Mouse (Mus musculus) forebrain, embryonic 12.5 days (tissue): ENCODE measurements around the gene Ell2. TPM values are rescaled to one million over a fixed set of nuclear protein-coding genes. Genes with fewer than 3 reads are reported as not detected.

Experiments used
- ATAC-seq: fragments of 200-750 bp; cut with Nextera tagmentation; 2 replicates; pipeline ENCODE4 v1.8.0; 2017; ENCODE audit warnings: moderate TSS enrichment; ENCODE audit not compliant: low FRiP score
- H3K27ac ChIP-seq: fragments of 300-500 bp; sonication (generic); 2 replicates; pipeline ENCODE4 v1.5.1; 2016; ENCODE audit warnings: mild to moderate bottlenecking
- H3K27me3 ChIP-seq: fragments of 300-500 bp; sonication (generic); 2 replicates; pipeline ENCODE4 v1.6.1; 2016; ENCODE audit warnings: mild to moderate bottlenecking
- H3K36me3 ChIP-seq: fragments of 300-500 bp; sonication (generic); replicated peaks from 2 replicates; pipeline ENCODE4 v1.6.1; 2016; ENCODE audit warnings: mild to moderate bottlenecking
- H3K4me1 ChIP-seq: fragments of 300-500 bp; sonication (generic); 2 replicates; pipeline ENCODE4 v1.6.1; 2016
- H3K4me2 ChIP-seq: fragments of 300-500 bp; sonication (generic); 2 replicates; pipeline ENCODE4 v1.6.1; 2016; ENCODE audit warnings: mild to moderate bottlenecking, moderate library complexity
- H3K4me3 ChIP-seq: fragments of 300-500 bp; sonication (generic); replicated peaks from 2 replicates; pipeline ENCODE4 v1.5.1; 2016; ENCODE audit warnings: mild to moderate bottlenecking
- H3K9ac ChIP-seq: fragments of 300-500 bp; sonication (generic); 2 replicates; pipeline ENCODE4 v1.6.1; 2016; ENCODE audit warnings: mild to moderate bottlenecking
- H3K9me3 ChIP-seq: fragments of 300-500 bp; sonication (generic); 2 replicates; pipeline ENCODE4 v1.6.1; 2016
- WGBS: fragments of 180-500 bp; shearing (Covaris S2); methylation state at CpG from one replicate; pipeline ENCODE4 v1.1.7; 2016; 5-methylcytosine and 5-hydroxymethylcytosine counted together
- polyA plus RNA-seq: library from polyadenylated mRNA; unstranded; fragments of >200 nt; fragmentation: Nextera tagmentation; extraction: Ambion mirVana; gene quantifications from 2 replicates; pipeline ENCODE4 v1.2.1, GENCODE M21; 2016

Ell2 gene
- polyA plus RNA-seq, 1 experiment from 2014 or later: 3.2 TPM

DNA sequence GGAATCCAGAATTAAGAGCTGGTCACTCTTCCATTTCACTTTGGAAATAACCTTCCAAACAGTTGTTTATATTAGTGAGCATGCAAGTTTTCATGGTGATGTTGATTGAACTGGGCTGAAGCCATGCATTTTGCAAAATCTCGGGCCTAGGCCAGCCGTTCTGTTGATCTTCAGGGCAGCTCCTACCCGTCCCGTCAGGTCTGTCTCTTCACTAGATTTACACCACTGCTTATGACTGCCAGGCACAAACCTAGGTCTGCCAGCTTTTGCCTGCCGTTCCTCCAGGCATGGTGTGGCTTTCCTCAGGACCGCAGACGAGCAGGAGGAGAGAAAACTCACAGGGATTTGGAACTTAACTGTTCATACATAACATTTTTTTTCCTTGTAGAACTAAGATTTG, 31.4 kb downstream of the Ell2 start:
- WGBS: 91% methylated on average over 7 of the region's 7 CpGs

DNA sequence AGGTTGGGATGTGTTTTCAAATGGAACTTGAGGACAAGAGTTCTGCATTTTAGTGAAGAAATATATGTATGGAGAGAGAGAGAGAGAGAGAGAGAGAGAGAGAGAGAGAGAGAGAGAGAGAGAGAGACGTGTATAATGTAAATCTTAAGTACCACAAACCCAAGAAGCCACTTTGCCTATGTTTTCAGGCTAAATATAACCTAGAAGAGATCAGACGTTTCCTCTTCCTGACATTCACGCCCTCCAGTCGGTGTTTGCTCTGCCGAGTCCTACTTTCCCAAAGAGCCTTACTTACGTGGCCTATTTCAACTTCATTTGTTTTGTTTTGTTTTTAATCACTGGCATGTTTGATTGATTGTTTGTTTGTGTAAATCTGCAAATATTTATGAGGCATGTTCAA, 32.0 kb downstream of the Ell2 start:
- H3K27me3 ChIP-seq: no peaks in the 10 kb centered on the region
- H3K9ac ChIP-seq: no peak overlapping the region
- no peak for ATAC-seq
- H3K27ac ChIP-seq: no peak overlapping the region
- WGBS: 82% methylated on average over 6 of the region's 6 CpGs
- no peaks in the 10 kb centered on the region for H3K36me3 ChIP-seq
- H3K4me3 ChIP-seq: no peak overlapping the region
- no peak overlapping the region for H3K4me2 ChIP-seq
- no peaks in the 10 kb centered on the region for H3K4me1 ChIP-seq
- H3K9me3 ChIP-seq: no peaks in the 10 kb centered on the region

More for the DNA sequence above, 31.4 kb downstream of the Ell2 start:
- Histone ChIP-seq H3K4me2 (no peak overlapping the region), H3K9ac (no peak overlapping the region), H3K4me3 (no peak overlapping the region), H3K9me3 (no peaks in the 10 kb centered on the region), H3K4me1 (no peaks in the 10 kb centered on the region), H3K36me3 (no peaks in the 10 kb centered on the region), H3K27ac (no peak overlapping the region), H3K27me3 (no peaks in the 10 kb centered on the region)
- ATAC-seq: no peak

DNA sequence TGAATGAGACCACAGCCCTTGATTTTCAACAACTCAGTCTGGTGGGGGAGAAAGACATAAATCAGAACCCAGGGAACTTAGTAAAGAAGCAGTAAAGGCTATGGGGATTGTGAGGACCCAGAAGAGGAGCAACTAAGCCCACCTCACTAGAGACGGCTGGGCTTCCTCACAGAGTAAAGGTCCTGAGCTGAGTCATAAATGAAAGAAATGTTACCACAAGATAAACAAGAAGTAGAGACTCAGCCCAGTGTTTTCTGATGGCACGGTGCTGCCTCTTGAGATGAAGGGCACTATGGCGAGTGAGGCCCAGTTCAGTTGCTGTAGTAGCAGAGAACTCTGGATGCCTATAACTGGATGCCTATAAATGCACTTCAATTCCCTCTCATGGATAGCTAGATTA, 32.4 kb downstream of the Ell2 start:
- no peaks in the 10 kb centered on the region for H3K4me1 ChIP-seq
- 97% methylated on average over 3 of the region's 3 CpGs for WGBS
- no peak for ATAC-seq
- H3K9me3 ChIP-seq: no peaks in the 10 kb centered on the region
- no peak overlapping the region for H3K27ac ChIP-seq
- no peak overlapping the region for H3K9ac ChIP-seq
- H3K4me3 ChIP-seq: no peak overlapping the region
- no peak overlapping the region for H3K4me2 ChIP-seq
- no peaks in the 10 kb centered on the region for H3K36me3 ChIP-seq
- H3K27me3 ChIP-seq: no peaks in the 10 kb centered on the region

DNA sequence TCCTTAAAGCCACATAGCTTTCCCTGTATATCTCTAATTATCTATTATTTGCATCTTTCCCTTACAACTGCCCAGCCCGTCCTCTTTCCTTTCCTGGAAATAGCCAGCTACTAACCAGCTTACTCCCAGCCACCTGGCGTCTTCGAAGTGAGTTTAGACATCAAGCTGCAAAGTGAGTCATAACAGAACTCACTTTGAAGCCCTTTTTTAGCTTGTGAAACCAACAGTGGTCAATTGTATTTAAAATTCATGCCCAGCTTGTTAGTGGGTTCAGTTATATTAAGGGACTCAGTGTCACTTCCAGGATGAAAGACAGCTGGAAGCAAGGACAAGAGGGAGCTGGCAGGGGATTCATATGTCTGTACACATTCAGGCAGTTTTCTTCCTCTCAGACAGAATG, 33.5 kb downstream of the Ell2 start:
- no peaks in the 10 kb centered on the region for H3K4me1 ChIP-seq
- H3K4me3 ChIP-seq: no peak overlapping the region
- 78% methylated on average over 3 of the region's 3 CpGs for WGBS
- no peaks in the 10 kb centered on the region for H3K27me3 ChIP-seq
- H3K4me2 ChIP-seq: no peak overlapping the region
- H3K9ac ChIP-seq: no peak overlapping the region
- H3K36me3 ChIP-seq: no peaks in the 10 kb centered on the region
- no peak overlapping the region for H3K27ac ChIP-seq
- ATAC-seq: no peak
- H3K9me3 ChIP-seq: no peaks in the 10 kb centered on the region

DNA sequence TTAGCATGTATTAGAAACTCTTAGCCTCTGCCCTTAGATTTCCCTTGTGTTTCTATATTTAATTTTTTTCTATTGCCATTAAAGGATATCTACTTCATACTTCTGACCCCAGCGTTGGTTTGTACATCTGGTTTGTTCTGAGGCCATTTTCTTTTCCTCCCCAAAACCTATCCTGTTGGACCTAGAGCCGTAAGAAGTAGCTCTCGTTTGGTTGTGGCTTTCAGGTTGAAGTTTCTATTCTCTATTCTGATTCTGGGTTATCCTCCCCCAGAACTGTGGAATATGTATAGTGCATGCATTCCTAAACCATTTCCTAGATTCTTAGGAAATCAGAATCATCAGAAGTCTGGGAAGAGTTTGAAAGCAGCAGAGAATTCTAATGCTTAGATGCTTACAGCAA, 34.6 kb downstream of the Ell2 start:
- Histone ChIP-seq H3K4me2 (no peak overlapping the region), H3K27me3 (no peaks in the 10 kb centered on the region), H3K9ac (no peak overlapping the region), H3K4me1 (no peaks in the 10 kb centered on the region), H3K4me3 (no peak overlapping the region), H3K27ac (no peak overlapping the region), H3K9me3 (no peaks in the 10 kb centered on the region), H3K36me3 (no peaks in the 10 kb centered on the region)
- ATAC-seq: no peak
- 90% methylated on average over 3 of the region's 3 CpGs for WGBS

DNA sequence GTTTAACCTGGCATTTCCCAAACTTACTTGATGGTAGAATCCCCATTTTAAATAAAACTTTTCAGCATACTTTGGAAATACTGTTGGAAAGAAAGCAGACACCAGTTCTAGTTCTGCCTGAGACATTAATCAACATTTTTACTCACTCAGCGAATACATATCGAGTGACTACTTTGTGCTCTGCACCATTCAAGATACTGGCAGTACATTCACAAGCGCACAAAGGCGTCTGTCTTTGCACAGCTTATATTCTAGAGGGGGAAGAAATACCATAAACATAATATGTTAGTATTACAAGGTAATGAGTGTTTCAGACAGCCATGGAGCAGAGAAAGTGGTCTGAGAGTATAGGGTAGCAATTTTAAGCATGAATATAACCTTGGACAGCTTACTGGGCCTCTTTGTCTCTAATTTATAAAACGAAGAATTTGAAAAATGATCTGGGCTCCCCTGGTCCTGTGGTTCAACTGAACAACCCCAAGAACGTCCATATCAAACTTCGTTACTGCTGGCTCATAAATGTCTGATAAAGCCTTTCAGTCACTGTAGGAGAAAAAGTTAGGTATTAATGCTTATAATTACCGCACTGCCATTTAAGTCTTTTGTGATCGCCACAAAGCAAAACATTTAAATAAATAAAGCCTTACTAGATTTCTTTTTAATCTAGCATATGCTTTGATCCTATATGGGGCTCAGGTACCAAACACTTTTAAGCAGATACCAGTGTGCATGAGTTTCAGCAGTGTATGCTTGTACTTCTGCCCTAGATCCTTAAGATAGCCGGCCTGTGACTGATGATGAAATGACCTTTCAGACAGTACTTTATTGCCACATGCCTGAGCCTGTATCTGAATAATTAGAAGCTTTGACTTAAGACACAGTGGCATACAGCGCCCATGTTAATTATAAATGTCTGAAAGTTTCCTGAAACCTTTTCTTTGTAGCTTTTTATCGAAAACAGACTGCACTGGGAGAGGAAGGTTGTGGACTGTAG, 35.5 kb downstream of the Ell2 start:
- H3K4me1 ChIP-seq: no peaks in the 10 kb centered on the region
- no peaks in the 10 kb centered on the region for H3K36me3 ChIP-seq
- H3K27me3 ChIP-seq: no peaks in the 10 kb centered on the region
- no peak for ATAC-seq
- no peak overlapping the region for H3K4me3 ChIP-seq
- 79% methylated on average over 12 of the region's 12 CpGs for WGBS
- H3K9ac ChIP-seq: no peak overlapping the region
- no peak overlapping the region for H3K27ac ChIP-seq
- H3K4me2 ChIP-seq: no peak overlapping the region
- no peaks in the 10 kb centered on the region for H3K9me3 ChIP-seq

DNA sequence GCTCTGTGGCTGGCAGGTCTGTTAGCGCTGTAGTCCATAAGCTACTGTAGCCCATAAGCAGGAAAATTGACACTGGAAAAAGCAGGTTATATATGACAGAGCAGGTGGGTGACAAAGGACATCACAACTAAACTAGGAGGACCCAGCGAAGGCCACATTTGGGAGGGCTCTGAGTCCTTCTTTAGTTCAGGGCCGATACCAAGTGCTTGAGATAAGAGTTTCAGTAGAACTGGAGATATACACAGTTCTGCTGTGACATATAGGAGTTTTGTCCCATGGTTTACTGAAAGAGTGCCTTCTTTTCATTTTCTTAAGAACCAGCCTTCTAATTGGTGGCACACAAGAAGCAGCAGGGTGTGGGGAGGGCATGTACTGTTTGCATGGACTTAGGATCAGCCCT, 36.4 kb downstream of the Ell2 start:
- Histone ChIP-seq H3K27ac (no peak overlapping the region), H3K9ac (no peak overlapping the region), H3K4me1 (no peaks in the 10 kb centered on the region), H3K36me3 (no peaks in the 10 kb centered on the region), H3K9me3 (no peaks in the 10 kb centered on the region), H3K4me3 (no peak overlapping the region), H3K27me3 (no peaks in the 10 kb centered on the region), H3K4me2 (no peak overlapping the region)
- ATAC-seq: no peak
- 91% methylated on average over 3 of the region's 3 CpGs for WGBS

DNA sequence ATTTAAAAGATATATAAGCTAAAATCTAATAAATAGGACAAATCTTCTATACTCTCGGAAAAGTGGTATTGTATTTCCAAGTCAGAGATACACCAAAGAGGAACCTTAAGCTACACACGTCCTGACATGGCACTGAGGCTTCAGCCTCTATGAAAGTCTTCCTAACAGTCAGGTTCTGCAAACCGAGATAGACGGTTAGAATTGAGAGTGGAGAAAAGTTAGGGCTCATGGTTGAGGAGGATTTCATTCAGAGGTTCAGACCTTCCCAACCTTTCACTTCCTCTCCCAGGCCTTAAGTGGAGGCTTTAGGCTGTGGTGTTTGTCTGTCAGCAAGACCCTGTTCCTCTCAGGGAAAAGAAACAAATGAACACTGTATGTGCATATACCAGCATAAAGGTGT, 37.5 kb downstream of the Ell2 start:
- Histone ChIP-seq H3K4me3 (no peak overlapping the region), H3K27ac (no peak overlapping the region), H3K9ac (no peak overlapping the region), H3K4me1 (no peaks in the 10 kb centered on the region), H3K36me3 (no peaks in the 10 kb centered on the region), H3K4me2 (no peak overlapping the region), H3K27me3 (no peaks in the 10 kb centered on the region), H3K9me3 (no peaks in the 10 kb centered on the region)
- ATAC-seq: no peak
- 91% methylated on average over 4 of the region's 4 CpGs for WGBS

DNA sequence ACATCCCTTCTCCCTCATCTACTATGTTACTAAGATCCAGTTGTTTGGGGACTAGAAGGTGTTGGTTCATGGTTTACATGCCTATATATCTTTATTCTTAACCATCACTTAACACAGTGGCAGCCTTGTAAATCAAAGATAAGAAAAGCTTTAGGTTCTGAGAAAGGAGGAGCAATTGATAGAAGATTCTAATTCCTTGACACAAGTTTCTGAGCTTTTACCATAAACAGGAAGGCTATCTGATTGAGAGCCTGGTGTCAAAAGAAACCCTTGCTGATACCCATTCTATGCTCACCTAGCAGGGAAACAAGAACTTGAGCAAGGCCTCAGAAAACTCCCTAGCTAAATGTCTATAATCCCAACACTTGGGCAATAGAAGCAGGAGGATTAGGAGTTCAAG, 38.8 kb downstream of the Ell2 start:
- no peak for ATAC-seq
- H3K36me3 ChIP-seq: no peaks in the 10 kb centered on the region
- no peak overlapping the region for H3K27ac ChIP-seq

DNA sequence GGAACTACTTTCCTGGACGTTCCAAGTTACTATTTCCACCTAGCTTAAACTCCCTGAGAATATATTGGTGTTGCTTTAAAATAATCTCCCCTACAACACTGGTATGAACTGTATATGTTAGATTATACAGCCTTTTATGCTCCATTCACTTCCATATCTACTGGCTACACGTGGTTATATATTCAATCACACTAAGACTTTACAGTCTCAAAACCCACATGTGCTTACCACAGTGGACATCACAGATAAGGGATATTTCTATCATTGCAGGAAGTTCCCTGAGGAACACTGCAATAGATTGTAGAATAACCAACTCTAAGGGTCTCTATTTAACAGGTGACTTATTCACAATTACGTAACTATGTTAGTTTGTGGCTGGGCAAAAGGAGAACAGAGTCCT, 40.7 kb downstream of the Ell2 start:
- Histone ChIP-seq H3K4me3 (no peak overlapping the region), H3K9me3 (no peaks in the 10 kb centered on the region), H3K27me3 (no peaks in the 10 kb centered on the region), H3K9ac (no peak overlapping the region), H3K4me1 (no peaks in the 10 kb centered on the region), H3K4me2 (no peak overlapping the region), H3K27ac (no peak overlapping the region), H3K36me3 (no peaks in the 10 kb centered on the region)
- 92% methylated on average over 3 of the region's 3 CpGs for WGBS
- ATAC-seq: no peak

More for the DNA sequence above, 38.8 kb downstream of the Ell2 start:
- Histone ChIP-seq H3K9ac (no peak overlapping the region), H3K27me3 (no peaks in the 10 kb centered on the region), H3K4me2 (no peak overlapping the region), H3K4me1 (no peaks in the 10 kb centered on the region), H3K9me3 (no peaks in the 10 kb centered on the region), H3K4me3 (no peak overlapping the region)

DNA sequence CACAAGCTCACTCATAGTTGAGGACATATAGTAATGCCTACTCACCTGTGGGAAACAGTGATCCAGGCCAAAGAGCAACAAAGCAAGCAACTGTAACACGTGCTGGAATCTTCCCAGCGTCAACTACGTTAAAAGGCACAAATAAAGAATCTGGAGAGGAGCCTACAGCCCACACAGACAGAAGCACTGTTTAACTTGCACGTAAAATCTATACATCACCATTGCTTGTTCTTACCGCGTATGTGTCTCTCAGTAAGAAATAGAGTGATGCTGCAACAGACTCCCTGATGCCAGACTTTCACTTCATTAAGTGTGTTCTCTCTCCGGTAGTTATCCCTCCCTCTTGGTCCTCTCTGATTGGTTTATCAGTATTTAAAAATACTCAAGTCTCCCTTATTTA, 42.1 kb downstream of the Ell2 start:
- H3K4me1 ChIP-seq: no peaks in the 10 kb centered on the region
- H3K9me3 ChIP-seq: no peaks in the 10 kb centered on the region
- H3K4me3 ChIP-seq: no peak overlapping the region
- H3K9ac ChIP-seq: no peak overlapping the region
- no peak overlapping the region for H3K27ac ChIP-seq
- no peaks in the 10 kb centered on the region for H3K27me3 ChIP-seq
- 91% methylated on average over 7 of the region's 7 CpGs for WGBS
- no peak for ATAC-seq
- no peaks in the 10 kb centered on the region for H3K36me3 ChIP-seq
- no peak overlapping the region for H3K4me2 ChIP-seq

DNA sequence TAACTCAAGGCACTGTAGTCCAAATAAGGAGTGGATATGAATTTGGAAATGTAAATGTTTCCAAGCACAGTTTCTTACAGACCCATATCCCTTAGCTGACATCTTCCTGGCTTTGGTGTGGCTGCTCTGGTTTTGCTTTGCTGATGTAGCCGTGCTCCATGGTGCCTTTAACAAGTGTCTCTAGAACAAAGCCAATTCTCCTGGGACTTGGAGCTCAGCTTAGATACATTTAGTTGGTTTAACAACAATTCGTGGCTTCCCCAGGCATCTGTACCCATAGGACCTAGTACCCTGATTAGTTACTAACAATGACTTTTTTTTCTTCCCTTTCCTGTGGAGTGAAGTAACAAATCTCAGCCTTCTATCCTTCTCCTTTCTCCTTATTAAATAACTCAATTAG, 44.2 kb downstream of the Ell2 start:
- WGBS: 57% methylated on average over 2 of the region's 2 CpGs
- Histone ChIP-seq H3K4me1 (no peaks in the 10 kb centered on the region), H3K4me3 (no peak overlapping the region), H3K27me3 (no peaks in the 10 kb centered on the region), H3K4me2 (no peak overlapping the region), H3K36me3 (no peaks in the 10 kb centered on the region), H3K27ac (no peak overlapping the region), H3K9ac (no peak overlapping the region), H3K9me3 (no peaks in the 10 kb centered on the region)
- ATAC-seq: no peak

DNA sequence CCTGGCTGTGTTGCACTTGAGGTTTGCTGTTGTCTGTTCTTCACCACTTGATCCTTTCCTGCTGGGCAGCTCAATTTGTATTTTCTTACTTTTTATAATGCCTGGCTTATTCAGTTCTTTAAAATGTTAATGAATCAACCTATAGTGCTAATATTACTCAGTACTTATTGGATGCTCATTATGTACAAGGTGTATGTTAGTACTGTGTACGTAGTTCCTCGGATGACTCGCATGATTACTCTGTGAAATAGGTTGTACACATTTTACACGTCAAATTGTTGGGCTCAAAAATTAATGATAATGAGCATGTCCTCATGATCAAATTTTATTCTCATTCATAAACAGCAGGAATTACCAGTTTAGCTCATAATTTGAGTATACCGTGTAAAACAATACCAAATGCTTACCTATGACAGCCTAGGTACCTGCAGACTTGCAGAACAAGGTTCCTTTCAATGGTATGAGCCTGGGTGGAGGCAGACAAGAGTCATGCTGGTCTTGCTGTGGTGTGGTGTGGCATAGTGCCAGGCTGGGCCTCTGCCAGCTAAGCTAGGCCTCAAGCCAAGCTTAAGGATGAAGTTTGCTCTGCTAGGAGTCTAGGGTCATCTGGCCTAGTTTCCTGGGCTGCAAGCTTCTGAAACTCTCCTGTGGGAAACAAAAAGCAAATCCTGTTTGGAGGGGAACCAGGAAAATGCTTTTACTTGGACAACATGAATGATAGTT, 45.8 kb downstream of the Ell2 start:
- Histone ChIP-seq H3K4me1 (no peaks in the 10 kb centered on the region), H3K4me3 (no peak overlapping the region), H3K4me2 (no peak overlapping the region), H3K27ac (no peak overlapping the region), H3K9ac (no peak overlapping the region), H3K36me3 (no peaks in the 10 kb centered on the region), H3K27me3 (no peaks in the 10 kb centered on the region), H3K9me3 (no peaks in the 10 kb centered on the region)
- ATAC-seq: no peak
- WGBS: 90% methylated on average over 5 of the region's 5 CpGs
